Mouse (Mus musculus): ENCODE measurements at regions not wholly inside any gene's neighbourhood (a gene's known extent, or its start where the extent isn't known, plus 50 kb on each side); places are given as distances from the start of the nearest gene placed in this dataset.

- TF ChIP-seq CTCF (IDR thresholded peaks at IDR 0.05; ENCODE audit: insufficient read depth, low read depth, low read length) (no peak), POLR2A (IDR thresholded peaks at IDR 0.05; ENCODE audit: insufficient read depth, low read depth, low read length) (no peak)
Observed at GRCm38 (mm10) chr16:62610873-62611272, 175.7 kb downstream of the Nsun3 start.
